ENCODE assay signal across 8 mouse cellular contexts in the genomic region with DNA sequence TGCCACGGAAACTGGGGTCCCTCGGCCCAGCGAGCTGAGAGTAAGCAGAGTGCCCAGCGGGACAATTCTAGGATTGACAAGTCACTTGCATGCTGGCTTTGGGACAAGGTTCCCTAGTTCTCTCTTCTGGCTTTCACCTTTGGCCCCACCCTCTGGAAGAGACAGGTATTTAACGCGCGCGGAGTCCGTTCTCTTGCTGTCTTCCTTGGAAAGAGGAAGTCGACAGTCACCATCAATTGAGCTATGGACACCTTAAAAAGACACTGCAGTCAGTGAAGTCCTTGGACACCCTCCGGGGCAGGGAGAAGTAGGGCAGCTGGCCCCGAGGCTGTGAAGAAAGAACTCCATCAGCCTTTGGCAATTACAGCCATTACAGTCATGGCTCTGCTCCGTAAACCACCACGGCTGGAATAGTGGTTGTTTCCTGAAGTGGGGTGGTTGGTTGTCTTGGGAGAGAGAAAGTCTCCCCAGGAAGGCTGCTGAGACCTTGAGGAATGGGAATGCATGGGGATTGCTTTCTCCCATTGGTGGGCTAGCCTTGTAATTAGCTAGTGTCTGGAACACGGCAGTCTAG. TPM values are rescaled to one million over a fixed set of nuclear protein-coding genes. Genes with fewer than 3 reads are reported as not detected.
DNase-seq lines count a peak whose midpoint lies in the region; ATAC-seq lines count a peak whose summit lies in the region.

No protein-coding gene starts in this region.

- peak overlapping the region; percentile 34 to 38 for H3K4me3 ChIP-seq in heart, embryonic 14.5 days (ENCODE audit: control insufficient read depth in 1 of 2, insufficient read depth in 1 of 2, low read depth in 1 of 2, low read length in 2 of 2)
- peak overlapping the region; percentile 35 for H3K4me3 ChIP-seq in forebrain, embryonic 13.5 days
- H3K4me3 ChIP-seq in limb, embryonic 10.5 days: peak overlapping the region; percentile 55
- H3K4me3 ChIP-seq in midbrain, embryonic 13.5 days (replicated peaks): peak overlapping the region; percentile 33

- peaks cover 48 to 59% of the 10 kb centered on the region in 2 experiments for H3K4me1 ChIP-seq in heart, embryonic 14.5 days (ENCODE audit: control insufficient read depth in 2 of 2, insufficient read depth in 2 of 2, low read length in 2 of 2)
- H3K4me1 ChIP-seq in forebrain, embryonic 13.5 days: peaks cover 42% of the 10 kb centered on the region
- H3K4me1 ChIP-seq in limb, embryonic 10.5 days: peaks cover 43% of the 10 kb centered on the region
- peaks cover 43% of the 10 kb centered on the region for H3K4me1 ChIP-seq in midbrain, embryonic 13.5 days (replicated peaks)

- H3K4me2 ChIP-seq in heart, embryonic 14.5 days (ENCODE audit: low read length): peak overlapping the region; percentile 63
- H3K4me2 ChIP-seq in forebrain, embryonic 13.5 days: peak overlapping the region; percentile 66
- H3K4me2 ChIP-seq in midbrain, embryonic 13.5 days (replicated peaks): peak overlapping the region; percentile 57

- DNase-seq in heart, adult 8-10 months (ENCODE audit: low spot score): no peak
- DNase-seq in limb, embryonic 10.5 days (ENCODE audit: low spot score): no peak
- DNase-seq in T-cell, adult 2 months (ENCODE audit: low spot score): no peak
- no peak for DNase-seq in cerebellum, postnatal 4 days (ENCODE audit: low spot score in 2 of 2)
- DNase-seq in spleen, postnatal 4 days (ENCODE audit: low spot score in 2 of 2): no peak

- peak overlapping the region; percentile 80 to 89 for H3K27ac ChIP-seq in heart, embryonic 14.5 days (replicated peaks in 1 of 2; ENCODE audit: control insufficient read depth in 1 of 2, insufficient read depth in 1 of 2, low read depth in 2 of 2, low read length in 2 of 2)
- no peak overlapping the region for H3K27ac ChIP-seq in forebrain, embryonic 13.5 days
- H3K27ac ChIP-seq in limb, embryonic 10.5 days: peak overlapping the region; percentile 81
- H3K27ac ChIP-seq in midbrain, embryonic 13.5 days: no peak overlapping the region

- 19% methylated on average over 15 of the region's 15 CpGs for WGBS in heart, embryonic 14.5 days
- 20% methylated on average over 15 of the region's 15 CpGs for WGBS in forebrain, embryonic 13.5 days
- WGBS in limb, embryonic 10.5 days: 14% methylated on average over 15 of the region's 15 CpGs
- WGBS in midbrain, embryonic 13.5 days: 23% methylated on average over 15 of the region's 15 CpGs

- no peaks in the 10 kb centered on the region for H3K36me3 ChIP-seq in heart, embryonic 14.5 days (ENCODE audit: control insufficient read depth, insufficient read depth, low read length)
- no peaks in the 10 kb centered on the region for H3K36me3 ChIP-seq in forebrain, embryonic 13.5 days (ENCODE audit: poor library complexity, severe bottlenecking)
- H3K36me3 ChIP-seq in limb, embryonic 10.5 days: no peaks in the 10 kb centered on the region
- H3K36me3 ChIP-seq in midbrain, embryonic 13.5 days: no peaks in the 10 kb centered on the region

- no peaks in the 10 kb centered on the region for H3K9me3 ChIP-seq in heart, embryonic 14.5 days (ENCODE audit: control insufficient read depth, low read length)
- no peaks in the 10 kb centered on the region for H3K9me3 ChIP-seq in forebrain, embryonic 13.5 days (replicated peaks)
- no peaks in the 10 kb centered on the region for H3K9me3 ChIP-seq in limb, embryonic 10.5 days (replicated peaks)
- H3K9me3 ChIP-seq in midbrain, embryonic 13.5 days: no peaks in the 10 kb centered on the region

- no peak for ATAC-seq in heart, embryonic 14.5 days (ENCODE audit: insufficient number of reproducible peaks, insufficient read depth, low FRiP score, low read depth)
- no peak for ATAC-seq in forebrain, embryonic 13.5 days
- ATAC-seq in midbrain, embryonic 13.5 days: no peak; the same call in 1 of the 2 replicates

- peak overlapping the region; percentile 57 for H3K9ac ChIP-seq in heart, embryonic 14.5 days (ENCODE audit: low read length)
- peak overlapping the region; percentile 62 for H3K9ac ChIP-seq in forebrain, embryonic 13.5 days
- H3K9ac ChIP-seq in midbrain, embryonic 13.5 days (replicated peaks): peak overlapping the region; percentile 60

- H3K27me3 ChIP-seq in heart, embryonic 14.5 days (ENCODE audit: control insufficient read depth, insufficient read depth, low read length): no peaks in the 10 kb centered on the region
- H3K27me3 ChIP-seq in forebrain, embryonic 13.5 days: peaks cover 30% of the 10 kb centered on the region
- peaks cover 40% of the 10 kb centered on the region for H3K27me3 ChIP-seq in limb, embryonic 10.5 days (ENCODE audit: low read depth, poor library complexity, severe bottlenecking)
- H3K27me3 ChIP-seq in midbrain, embryonic 13.5 days: peaks cover 30% of the 10 kb centered on the region

RNA-seq across cellular contexts. Expression of gene Tlr5, which starts 0.5 kb away (rescaled TPM):
- polyA plus RNA-seq in heart, embryonic 14.5 days (2014; fragmentation: Nextera tagmentation; extraction: Ambion mirVana): 3.1 and 4.2 TPM in 2 replicates
- total RNA-seq in heart, adult 8-10 months (2022): 1 to 10 TPM in 2 of 4 experiments, under 1 TPM in 2; 0.69 to 1.1 (median 0.99) TPM
- polyA plus RNA-seq in forebrain, embryonic 13.5 days (2015; fragmentation: Nextera tagmentation; extraction: Ambion mirVana): 0.13 and 0.34 TPM in 2 replicates
- 0.33 and 0.69 TPM in 2 replicates for polyA plus RNA-seq in limb, embryonic 10.5 days (2016; fragmentation: Nextera tagmentation; extraction: Ambion mirVana)
- 0.30 and 0.39 TPM in 2 replicates for polyA plus RNA-seq in midbrain, embryonic 13.5 days (2015; fragmentation: Nextera tagmentation; extraction: Ambion mirVana)

Comparison
In these comparisons a context has a peak if more than half of its experiments do, and no peak if none do; other contexts are left out.
1. H3K27ac ChIP-seq: peak in heart, embryonic 14.5 days (2 of 2) and limb, embryonic 10.5 days (single experiment); none in forebrain, embryonic 13.5 days (single experiment) and midbrain, embryonic 13.5 days (single experiment).
2. Peak in every context shown above with its lines, with median percentiles within 50 percentile points of each other: H3K4me2 ChIP-seq, H3K4me3 ChIP-seq and H3K9ac ChIP-seq.